Mouse (Mus musculus) stomach, postnatal 0 days (tissue): ENCODE data around the gene Olfr548-ps1. TPM values are rescaled to one million over a fixed set of nuclear protein-coding genes. Genes with fewer than 3 reads are reported as not detected.

Experiments
- ATAC-seq: fragments of 200-750 bp; cut with Nextera tagmentation; 2 replicates; pipeline ENCODE4 v1.8.0; 2017; ENCODE audit not compliant: low FRiP score, low TSS enrichment
- DNase-seq: peaks from one replicate; pipeline ENCODE4 v3.0.0-alpha.2; 2016; ENCODE audit warnings: low spot score
- H3K27ac ChIP-seq: fragments of 300-500 bp; sonication (generic); replicated peaks from 2 replicates; pipeline ENCODE4 v1.5.1; 2014; ENCODE audit warnings: mild to moderate bottlenecking, control low read depth
- H3K27me3 ChIP-seq: fragments of 300-500 bp; sonication (generic); 2 replicates; pipeline ENCODE4 v1.6.1; 2014; ENCODE audit warnings: low read length; ENCODE audit not compliant: control insufficient read depth, insufficient read depth
- H3K36me3 ChIP-seq: fragments of 300-500 bp; sonication (generic); 2 replicates; pipeline ENCODE4 v1.6.1; 2014; ENCODE audit warnings: low read length, mixed read lengths; ENCODE audit not compliant: control insufficient read depth, insufficient read depth
- H3K4me1 ChIP-seq: fragments of 300-500 bp; sonication (generic); replicated peaks from 2 replicates; pipeline ENCODE4 v1.6.1; 2014; ENCODE audit warnings: antibody characterized with exemption; ENCODE audit not compliant: control insufficient read depth, insufficient read depth
- H3K4me2 ChIP-seq: fragments of 300-500 bp; sonication (generic); replicated peaks from 2 replicates; pipeline ENCODE4 v1.6.1; 2014; ENCODE audit warnings: low read depth, mild to moderate bottlenecking, control low read depth, moderate library complexity
- H3K4me3 ChIP-seq: fragments of 300-500 bp; sonication (generic); 2 replicates; pipeline ENCODE4 v1.5.1; 2014; ENCODE audit warnings: low read depth, low read length, control low read depth
- H3K9ac ChIP-seq: fragments of 300-500 bp; sonication (generic); 2 replicates; pipeline ENCODE4 v1.6.1; 2014; ENCODE audit warnings: mild to moderate bottlenecking, low read length, control low read depth, mixed read lengths
- H3K9me3 ChIP-seq: fragments of 300-500 bp; sonication (generic); 2 replicates; pipeline ENCODE4 v1.6.1; 2016; ENCODE audit warnings: low read length; ENCODE audit not compliant: control insufficient read depth
- CTCF ChIP-seq: IDR thresholded peaks from 2 replicates; pipeline ENCODE4 v1.5.1; 2016; ENCODE audit warnings: antibody characterized with exemption, low read depth, mild to moderate bottlenecking, moderate library complexity
- EP300 ChIP-seq: optimal IDR thresholded peaks from 2 replicates; pipeline ENCODE3; 2016; ENCODE audit warnings: antibody characterized with exemption
- WGBS: fragments of 180-500 bp; shearing (Covaris S2); extraction: QIAGEN DNeasy Blood & Tissue Kit; methylation state at CpG from one replicate; pipeline ENCODE4 v1.1.7; 2014; 5-methylcytosine and 5-hydroxymethylcytosine counted together
- polyA plus RNA-seq: library from polyadenylated mRNA; unstranded; fragments of >200 nt; fragmentation: Nextera tagmentation; extraction: Ambion mirVana; gene quantifications from 2 replicates; pipeline ENCODE4 v1.2.1, GENCODE M21; 2015

Gene Olfr548-ps1
- polyA plus RNA-seq, 1 experiment from 2014 or later: not detected

DNA sequence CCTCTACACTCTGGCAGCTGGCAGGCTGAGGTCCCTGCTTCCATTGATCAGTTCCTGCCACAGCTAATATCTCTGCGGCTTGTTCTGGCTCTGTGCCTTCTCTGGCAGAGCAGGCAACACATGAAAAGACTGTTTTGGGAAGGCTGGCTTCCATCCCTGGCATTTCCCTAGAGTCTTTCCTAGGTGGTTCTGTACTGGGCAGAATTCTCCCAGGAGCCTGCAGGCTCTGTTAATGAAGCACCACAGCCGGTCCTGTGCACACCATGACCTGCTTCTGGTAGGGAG lies 23.7 kb upstream of the Olfr548-ps1 start:
- H3K27ac ChIP-seq: no peak overlapping the region
- H3K36me3 ChIP-seq: no peaks in the 10 kb centered on the region
- TF ChIP-seq CTCF (no peak), EP300 (no peak)
- ATAC-seq: no peak
- no peak overlapping the region for H3K9ac ChIP-seq
- WGBS: 70% methylated on average over 2 of the region's 2 CpGs
- no peak for DNase-seq
- no peaks in the 10 kb centered on the region for H3K27me3 ChIP-seq
- no peaks in the 10 kb centered on the region for H3K9me3 ChIP-seq
- no peak overlapping the region for H3K4me2 ChIP-seq
- H3K4me1 ChIP-seq: no peaks in the 10 kb centered on the region
- no peak overlapping the region for H3K4me3 ChIP-seq

DNA sequence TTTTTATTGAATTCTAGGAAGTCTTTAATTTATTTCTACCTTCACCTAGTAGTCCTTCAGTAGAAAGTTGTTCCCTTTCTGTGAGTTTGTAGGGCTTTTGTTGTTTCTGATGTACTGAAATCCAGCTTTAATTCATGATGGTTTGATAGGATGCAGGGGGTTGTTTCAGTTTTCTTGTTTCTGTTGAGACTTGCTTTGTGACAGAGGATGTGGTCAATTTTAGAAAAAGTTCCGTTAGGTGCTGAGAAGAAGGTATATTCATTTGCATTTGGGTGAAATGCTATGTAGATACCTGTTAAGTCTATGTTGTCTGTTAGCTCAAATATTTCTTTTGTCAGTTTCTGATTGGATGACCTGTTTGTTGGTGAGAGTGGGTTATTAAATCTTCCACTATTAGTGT lies 11.6 kb upstream of the Olfr548-ps1 start:
- no peak for TF ChIP-seq CTCF
- TF ChIP-seq EP300: no peak
- Histone ChIP-seq H3K9ac (no peak overlapping the region), H3K9me3 (no peaks in the 10 kb centered on the region), H3K4me3 (no peak overlapping the region), H3K27me3 (no peaks in the 10 kb centered on the region), H3K36me3 (no peaks in the 10 kb centered on the region), H3K4me1 (no peaks in the 10 kb centered on the region), H3K27ac (no peak overlapping the region), H3K4me2 (no peak overlapping the region)
- DNase-seq (no peak), ATAC-seq (no peak)
- 70% methylated on average over 1 of the region's 1 CpGs for WGBS

DNA sequence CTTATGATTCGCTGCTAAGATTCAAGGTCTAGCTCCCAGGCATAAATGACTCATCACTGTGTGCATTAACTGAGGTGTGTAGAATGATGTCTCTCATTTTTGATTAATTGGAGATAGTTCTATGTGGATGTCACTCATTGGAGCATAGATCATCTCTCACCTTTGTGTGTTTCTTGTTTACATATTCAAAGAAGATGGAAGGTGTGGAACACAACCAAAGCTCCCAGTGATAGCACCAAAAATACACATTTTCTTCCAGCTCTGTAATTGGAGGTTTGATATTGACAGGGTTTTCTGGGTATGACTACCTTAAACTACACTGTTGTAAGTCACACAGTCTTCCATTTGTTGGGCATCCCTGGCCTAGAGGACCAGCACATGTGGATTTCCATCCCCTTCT lies 6.2 kb upstream of the Olfr548-ps1 start, which contains the start of gene Olfr547:
TSS of gene Olfr547 (plus strand) at position 301 of the 400 bp plus-strand sequence.
- no peak for ATAC-seq
- Histone ChIP-seq H3K4me1 (no peaks in the 10 kb centered on the region), H3K36me3 (no peaks in the 10 kb centered on the region), H3K9ac (no peak within 1 kb of the TSS), H3K4me3 (no peak within 1 kb of the TSS), H3K9me3 (no peaks in the 10 kb centered on the region), H3K27ac (no peak within 1 kb of the TSS), H3K4me2 (no peak within 1 kb of the TSS), H3K27me3 (no peaks in the 10 kb centered on the region)
- WGBS: 78% methylated on average over 1 of the region's 1 CpGs
- TF ChIP-seq EP300 (no peak), CTCF (no peak)
- DNase-seq: no peak

DNA sequence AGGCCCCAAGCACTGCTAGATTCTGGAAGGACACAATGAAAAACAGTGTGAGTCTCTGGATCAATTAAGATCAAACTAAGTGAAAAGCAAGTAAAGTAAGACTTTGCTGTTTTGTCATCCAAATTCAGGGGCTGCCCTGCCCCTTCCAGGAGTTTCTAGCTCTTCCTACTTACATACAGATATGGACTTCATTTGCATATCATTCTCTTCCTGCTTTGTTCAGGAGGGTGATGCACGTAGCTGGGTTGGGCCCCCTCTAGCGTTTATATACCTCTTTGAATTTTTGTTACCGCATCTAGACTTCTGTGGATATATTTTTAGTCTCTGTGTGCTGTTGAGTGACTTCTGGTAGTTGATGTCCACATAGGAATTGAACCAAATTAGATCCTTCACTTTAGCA lies 555 bp downstream of the Olfr548-ps1 start:
- WGBS: 48% methylated on average over 3 of the region's 3 CpGs

DNA sequence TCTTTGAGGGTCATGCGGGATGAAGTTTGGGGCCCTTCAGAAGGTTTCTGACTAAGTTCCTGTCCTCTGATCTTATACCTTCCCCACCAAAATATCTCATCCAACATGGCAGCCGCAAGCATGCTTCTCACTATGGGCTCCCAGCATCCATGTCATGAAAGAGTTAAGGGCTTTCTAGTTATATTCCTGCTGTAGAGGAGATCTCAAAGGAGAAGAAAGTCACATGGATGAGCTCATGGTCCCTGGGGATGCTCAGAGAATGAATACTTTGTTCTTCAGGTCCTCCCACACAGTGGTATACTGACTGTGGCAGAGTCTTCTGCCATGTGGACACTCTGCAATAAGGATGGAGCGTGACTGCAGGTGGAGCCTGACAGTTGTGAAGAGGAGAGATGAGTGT lies 8.9 kb downstream of the Olfr548-ps1 start, which contains the start of gene Olfr549:
TSS of gene Olfr549 (plus strand) at position 301 of the 400 bp plus-strand sequence.
- Histone ChIP-seq H3K36me3 (no peaks in the 10 kb centered on the region), H3K9ac (no peak within 1 kb of the TSS), H3K9me3 (no peaks in the 10 kb centered on the region), H3K4me1 (no peaks in the 10 kb centered on the region), H3K4me3 (no peak within 1 kb of the TSS), H3K4me2 (no peak within 1 kb of the TSS), H3K27me3 (no peaks in the 10 kb centered on the region), H3K27ac (no peak within 1 kb of the TSS)
- WGBS: 95% methylated on average over 3 of the region's 3 CpGs
- no peak for DNase-seq
- no peak for ATAC-seq
- no peak for TF ChIP-seq CTCF
- no peak for TF ChIP-seq EP300

More for the DNA sequence above, 555 bp downstream of the Olfr548-ps1 start:
- Histone ChIP-seq H3K4me2 (no peak overlapping the region), H3K4me1 (no peaks in the 10 kb centered on the region), H3K4me3 (no peak overlapping the region), H3K9me3 (no peaks in the 10 kb centered on the region), H3K9ac (no peak overlapping the region), H3K36me3 (no peaks in the 10 kb centered on the region), H3K27ac (no peak overlapping the region), H3K27me3 (no peaks in the 10 kb centered on the region)
- DNase-seq (no peak), ATAC-seq (no peak)
- TF ChIP-seq EP300 (no peak), CTCF (no peak)

DNA sequence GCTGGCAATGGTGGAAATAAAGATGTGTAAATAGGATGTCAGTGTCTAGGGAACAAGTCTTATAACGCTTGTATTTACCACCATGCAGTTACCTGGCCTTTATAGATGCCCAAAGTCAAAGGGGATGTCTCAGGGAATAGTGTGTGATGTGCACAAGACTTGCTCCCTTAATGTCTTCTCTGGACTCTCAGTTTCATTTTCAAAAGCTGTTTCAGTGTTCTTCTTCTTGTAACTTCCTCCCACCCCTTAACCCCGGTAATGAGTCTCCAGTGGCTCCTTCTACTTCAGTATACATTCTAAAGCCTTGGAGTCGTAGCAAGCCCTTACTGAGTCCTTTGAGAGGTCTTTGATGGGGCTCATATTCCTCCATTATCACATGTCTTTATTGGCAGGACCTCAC lies 12.6 kb downstream of the Olfr548-ps1 start:
- H3K4me3 ChIP-seq: no peak overlapping the region
- no peak overlapping the region for H3K9ac ChIP-seq
- H3K9me3 ChIP-seq: no peaks in the 10 kb centered on the region
- H3K27me3 ChIP-seq: no peaks in the 10 kb centered on the region
- DNase-seq (no peak), ATAC-seq (no peak)
- no peak overlapping the region for H3K27ac ChIP-seq
- no peaks in the 10 kb centered on the region for H3K4me1 ChIP-seq
- no peaks in the 10 kb centered on the region for H3K36me3 ChIP-seq
- TF ChIP-seq EP300: no peak
- TF ChIP-seq CTCF: no peak
- WGBS: 65% methylated on average over 3 of the region's 3 CpGs
- no peak overlapping the region for H3K4me2 ChIP-seq
